Mouse (Mus musculus): ENCODE measurements at regions not wholly inside any gene's neighbourhood (a gene's known extent, or its start where the extent isn't known, plus 50 kb on each side); places are given as distances from the start of the nearest gene placed in this dataset.

- DNase-seq, result no peak
These were observed 115.0 kb downstream of the D3Ertd751e start for GRCm38 (mm10) chr3:41857446-41857845.

- DNase-seq, result no peak
These were observed 120.3 kb downstream of the D3Ertd751e start for GRCm38 (mm10) chr3:41862674-41863073.

- DNase-seq, result no peak
These were observed 166.5 kb downstream of the D3Ertd751e start for GRCm38 (mm10) chr3:41908952-41909351.

- DNase-seq, result no peak
These were observed 170.8 kb downstream of the D3Ertd751e start for GRCm38 (mm10) chr3:41913190-41913589.

GRCm38 (mm10) chr3:41939843-41940242, 197.4 kb downstream of the D3Ertd751e start:
- DNase-seq, result no peak

- no peak for DNase-seq
These were observed 200.6 kb downstream of the D3Ertd751e start for GRCm38 (mm10) chr3:41942964-41943363.

GRCm38 (mm10) chr3:41949404-41949803, 207.0 kb downstream of the D3Ertd751e start:
- no peak for DNase-seq

GRCm38 (mm10) chr3:41957385-41957784, 215.0 kb downstream of the D3Ertd751e start:
- no peak for DNase-seq

GRCm38 (mm10) chr3:41960209-41960608, 217.8 kb downstream of the D3Ertd751e start:
- DNase-seq, result no peak

- no peak for DNase-seq
These were observed 220.5 kb downstream of the D3Ertd751e start for GRCm38 (mm10) chr3:41962923-41963322.

GRCm38 (mm10) chr3:42006672-42007265, 264.4 kb downstream of the D3Ertd751e start:
- DNase-seq, result no peak

- no peak for DNase-seq
These were observed 280.8 kb downstream of the D3Ertd751e start for GRCm38 (mm10) chr3:42023187-42023586.

- DNase-seq, result no peak
These were observed 297.2 kb downstream of the D3Ertd751e start for GRCm38 (mm10) chr3:42039632-42040031.

- DNase-seq, result no peak
These were observed 297.9 kb downstream of the D3Ertd751e start for GRCm38 (mm10) chr3:42040270-42040812.

- DNase-seq, result no peak
These were observed 298.5 kb downstream of the D3Ertd751e start for GRCm38 (mm10) chr3:42040959-42041358.

- no peak for DNase-seq
These were observed 315.0 kb downstream of the D3Ertd751e start for GRCm38 (mm10) chr3:42057286-42057868.

- no peak for DNase-seq
These were observed 322.9 kb downstream of the D3Ertd751e start for GRCm38 (mm10) chr3:42065093-42065935.

- no peak for DNase-seq
These were observed 323.6 kb downstream of the D3Ertd751e start for GRCm38 (mm10) chr3:42065962-42066361.

- no peak for DNase-seq
These were observed 324.6 kb downstream of the D3Ertd751e start for GRCm38 (mm10) chr3:42067036-42067435.

GRCm38 (mm10) chr3:42074532-42075287, 332.3 kb downstream of the D3Ertd751e start:
- DNase-seq, result peak; percentile 23

- peak; percentile 24 for DNase-seq
These were observed 368.8 kb downstream of the D3Ertd751e start for GRCm38 (mm10) chr3:42110976-42111847.

Measured in cerebellum, adult 9-10 months (tissue).